Mouse (Mus musculus) embryonic fibroblast, embryonic 13.5 days (primary cell): Measurements from ENCODE around the gene Fkbp9. TPM values are rescaled to one million over a fixed set of nuclear protein-coding genes. Genes with fewer than 3 reads are reported as not detected.
A peak's percentile ranks its signal among the peaks of the same experiment; 100 is the strongest.

Experiments
- H3K27ac ChIP-seq: 2 replicates; pipeline ENCODE4 v1.5.1; 2012; ENCODE audit warnings: low read length, control low read depth, inconsistent platforms; ENCODE audit not compliant: insufficient read depth
- H3K4me1 ChIP-seq: 2 replicates; pipeline ENCODE4 v1.6.1; 2011; ENCODE audit warnings: low read length; ENCODE audit not compliant: control insufficient read depth, insufficient read depth
- H3K4me3 ChIP-seq: 2 replicates; pipeline ENCODE4 v1.5.1; 2011; ENCODE audit warnings: mild to moderate bottlenecking, control low read depth, low read length; ENCODE audit not compliant: insufficient read depth
- CTCF ChIP-seq: IDR thresholded peaks from 2 replicates; pipeline ENCODE4 v1.5.1; 2011; ENCODE audit warnings: mild to moderate bottlenecking, control low read depth, low read length, moderate library complexity, borderline replicate concordance; ENCODE audit not compliant: insufficient read depth
- POLR2A ChIP-seq: IDR thresholded peaks from 2 replicates; pipeline ENCODE4 v1.6.1; 2011; ENCODE audit warnings: low read depth, mild to moderate bottlenecking, control low read depth, low read length, moderate library complexity
- polyA plus RNA-seq: library from polyadenylated mRNA; stranded (reverse); fragments of >200 nt; gene quantifications from 2 replicates; pipeline ENCODE4 v1.2.4, GENCODE M21; 2011; ENCODE audit warnings: low read depth; ENCODE audit not compliant: missing spikeins, insufficient read length

The Fkbp9 gene
- polyA plus RNA-seq, 1 experiment: 352 TPM

GRCm38 (mm10) chr6:56798152-56798465, 33.8 kb upstream of the Fkbp9 start:
- no peak for TF ChIP-seq POLR2A
- no peak for TF ChIP-seq CTCF
- peak overlapping the region; percentile 100 for H3K4me3 ChIP-seq

DNA sequence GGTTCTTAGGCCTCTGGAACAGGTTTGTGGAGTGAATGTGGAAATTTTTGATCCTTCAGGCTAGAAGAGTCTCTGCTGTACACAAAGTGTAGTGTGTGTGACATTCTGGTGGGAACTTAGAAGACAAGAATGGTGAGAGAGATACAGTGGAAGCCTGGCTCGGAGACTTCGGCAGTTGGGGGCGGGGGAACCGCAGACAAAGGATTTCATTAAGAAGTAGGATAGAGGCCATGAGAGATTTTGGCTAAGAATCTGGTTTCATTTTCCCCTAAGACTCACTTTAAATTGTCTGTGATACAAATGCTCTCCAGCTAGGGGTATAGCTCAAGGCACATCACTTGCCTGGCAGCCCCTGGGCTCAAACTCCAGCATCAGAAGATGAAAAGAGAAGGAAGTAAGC, 26.8 kb upstream of the Fkbp9 start:
- no peak overlapping the region for H3K27ac ChIP-seq
- H3K4me3 ChIP-seq: no peak overlapping the region
- TF ChIP-seq POLR2A: no peak
- no peak for TF ChIP-seq CTCF
- no peaks in the 10 kb centered on the region for H3K4me1 ChIP-seq

More at GRCm38 (mm10) chr6:56798152-56798465, 33.8 kb upstream of the Fkbp9 start:
- Histone ChIP-seq H3K4me1 (peaks cover 3% of the 10 kb centered on the region), H3K27ac (peak overlapping the region; percentile 96)

GRCm38 (mm10) chr6:56806195-56806594, 25.7 kb upstream of the Fkbp9 start:
- Histone ChIP-seq H3K27ac (no peak overlapping the region), H3K4me1 (no peaks in the 10 kb centered on the region), H3K4me3 (no peak overlapping the region)
- no peak for TF ChIP-seq CTCF
- TF ChIP-seq POLR2A: no peak

DNA sequence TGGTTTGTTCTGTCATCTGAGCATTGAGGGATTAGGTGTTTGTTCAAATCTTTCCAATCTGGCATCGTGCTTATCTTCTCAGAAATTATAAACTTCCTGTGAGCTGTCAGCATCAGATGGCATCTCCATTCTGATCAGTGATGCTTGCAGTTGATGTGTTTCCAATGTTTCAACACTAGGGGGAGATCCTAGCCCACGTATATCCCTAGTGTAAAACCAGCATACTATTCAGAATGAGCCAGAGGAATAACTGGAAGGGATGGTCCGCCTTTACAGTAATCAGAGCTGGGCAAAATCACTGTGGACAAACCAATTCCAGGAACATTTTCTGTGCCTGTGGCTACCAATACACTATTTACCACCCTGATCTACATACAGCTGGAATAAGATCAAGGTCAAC, 23.2 kb upstream of the Fkbp9 start:
- TF ChIP-seq POLR2A (no peak), CTCF (no peak)
- Histone ChIP-seq H3K4me1 (no peaks in the 10 kb centered on the region), H3K27ac (no peak overlapping the region), H3K4me3 (no peak overlapping the region)

DNA sequence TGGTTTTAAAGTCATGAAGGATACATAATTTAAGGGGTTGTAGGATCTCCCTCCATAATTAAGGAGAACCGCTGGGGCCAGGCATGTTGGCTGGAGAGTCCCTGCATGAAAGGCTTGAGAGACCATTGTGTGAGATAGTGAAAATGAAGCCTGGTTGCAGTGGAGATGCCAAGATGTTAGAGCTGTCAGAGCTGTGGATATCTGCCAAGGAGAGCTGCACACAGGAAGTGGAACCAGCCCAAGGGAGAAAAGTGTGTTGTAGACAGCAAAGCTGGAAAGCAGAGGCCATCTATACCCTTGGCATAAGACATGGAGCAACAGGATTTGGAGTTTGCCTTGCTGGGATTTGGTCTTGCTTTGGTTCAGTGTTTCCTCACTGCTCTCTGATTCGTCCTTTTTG, 18.5 kb upstream of the Fkbp9 start:
- H3K4me3 ChIP-seq: no peak overlapping the region
- no peaks in the 10 kb centered on the region for H3K4me1 ChIP-seq
- H3K27ac ChIP-seq: no peak overlapping the region
- TF ChIP-seq CTCF (no peak), POLR2A (no peak)

DNA sequence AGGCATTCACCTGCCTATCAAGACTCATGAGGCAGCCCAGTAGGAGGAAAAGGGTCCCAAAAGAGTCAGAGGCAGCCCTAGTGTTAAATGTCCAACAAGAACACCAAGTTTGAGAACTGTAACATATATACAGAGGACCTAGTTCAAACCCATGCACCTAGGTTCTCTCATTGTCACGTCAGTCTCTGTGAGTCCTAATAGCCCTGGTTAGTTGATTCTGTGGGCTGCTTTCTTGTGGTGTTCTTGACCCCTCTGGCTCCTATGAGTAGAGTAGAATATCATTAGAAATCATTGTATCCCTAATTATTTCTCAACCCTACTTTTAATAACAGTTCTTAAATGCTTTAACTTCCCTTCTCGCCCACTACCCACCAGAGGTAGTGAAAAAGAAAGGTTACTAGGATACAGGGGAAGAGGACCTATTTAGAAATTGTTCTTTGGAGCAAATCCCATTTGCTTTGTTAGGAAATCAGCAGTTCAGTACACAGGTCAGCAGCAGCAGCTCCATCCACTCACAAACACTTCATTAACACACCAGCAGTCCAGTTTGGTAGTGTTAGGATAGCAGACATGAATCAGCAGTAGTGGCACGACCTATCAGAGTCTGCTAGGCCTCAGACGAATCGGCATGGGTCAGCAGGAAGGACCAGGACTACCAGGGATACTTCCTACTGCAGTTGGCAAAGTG, 13.3 kb upstream of the Fkbp9 start:
- no peak for TF ChIP-seq POLR2A
- no peak for TF ChIP-seq CTCF
- H3K4me1 ChIP-seq: no peaks in the 10 kb centered on the region
- no peak overlapping the region for H3K4me3 ChIP-seq
- H3K27ac ChIP-seq: no peak overlapping the region

DNA sequence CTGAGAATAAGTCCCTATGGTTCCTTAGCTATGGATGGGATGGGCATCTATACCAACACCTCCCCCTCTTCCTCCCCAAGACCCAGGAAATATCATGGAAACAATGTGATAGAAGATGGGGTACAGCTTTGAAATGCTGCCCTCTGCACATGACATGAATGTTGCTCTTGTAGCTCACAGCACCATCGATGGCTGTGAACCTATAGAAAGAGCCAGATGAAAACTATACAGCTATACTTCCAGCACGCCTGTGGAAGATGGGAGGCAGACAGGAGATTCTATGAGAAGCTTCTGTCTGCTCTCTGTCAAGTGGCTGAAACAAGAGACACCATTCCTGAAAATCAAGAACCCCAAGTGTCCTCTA, 12.8 kb upstream of the Fkbp9 start:
- no peak for TF ChIP-seq CTCF
- no peak for TF ChIP-seq POLR2A
- Histone ChIP-seq H3K27ac (no peak overlapping the region), H3K4me3 (no peak overlapping the region), H3K4me1 (no peaks in the 10 kb centered on the region)

DNA sequence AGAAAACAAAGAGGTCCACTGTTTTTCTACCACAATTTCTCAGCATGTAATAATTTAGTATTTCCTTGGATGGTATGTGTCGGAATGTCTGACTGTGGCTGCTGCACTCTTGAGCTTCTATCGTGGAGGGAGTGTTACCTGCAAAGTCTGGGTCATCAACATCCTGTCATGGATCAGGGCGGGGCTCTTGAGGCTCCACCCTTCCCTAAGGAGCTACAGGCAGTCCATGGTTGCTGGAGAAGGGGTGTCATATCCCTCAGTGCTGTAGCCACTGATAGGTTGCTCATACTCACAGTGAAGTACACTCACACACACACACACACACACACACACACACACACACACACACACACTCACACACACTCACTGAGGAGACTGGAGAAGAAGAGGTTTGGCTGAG, 6.2 kb upstream of the Fkbp9 start:
- no peak overlapping the region for H3K4me3 ChIP-seq
- TF ChIP-seq POLR2A (no peak), CTCF (no peak)
- H3K27ac ChIP-seq: no peak overlapping the region
- no peaks in the 10 kb centered on the region for H3K4me1 ChIP-seq

DNA sequence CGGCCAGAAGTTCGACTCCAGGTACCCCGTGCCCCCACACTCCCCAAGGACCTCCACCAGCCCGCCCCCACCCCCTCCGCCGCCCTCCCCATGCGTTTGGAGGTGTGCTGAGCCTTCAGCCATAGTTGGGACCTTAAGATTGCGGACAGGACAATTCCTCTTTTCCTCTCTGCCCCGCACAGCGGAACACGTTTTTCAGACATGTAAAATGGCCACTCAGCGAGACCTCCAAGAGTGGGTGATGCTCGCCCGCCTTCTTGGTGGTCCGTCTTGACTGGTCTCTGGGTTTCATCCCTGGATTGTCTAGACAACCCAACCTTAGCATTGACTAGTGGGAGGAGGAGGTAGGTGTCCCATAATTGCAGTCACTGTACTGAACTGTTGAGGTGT, 543 bp downstream of the Fkbp9 start:
- H3K4me3 ChIP-seq: peak overlapping the region; percentile 90
- peak overlapping the region; percentile 42; the same call in 1 of the 2 replicates for H3K27ac ChIP-seq
- H3K4me1 ChIP-seq: peaks cover 9% of the 10 kb centered on the region
- TF ChIP-seq POLR2A (no peak), CTCF (no peak)

- Histone ChIP-seq H3K4me3 (peak overlapping the region; percentile 90), H3K4me1 (peaks cover 9% of the 10 kb centered on the region), H3K27ac (peak overlapping the region; percentile 38; the same call in 1 of the 2 replicates)
- TF ChIP-seq CTCF: no peak
- TF ChIP-seq POLR2A: no peak
These were observed 971 bp downstream of the Fkbp9 start for GRCm38 (mm10) chr6:56832830-56833229.
